Mouse (Mus musculus): ENCODE data around the gene BC049352. TPM values are rescaled to one million over a fixed set of nuclear protein-coding genes. Genes with fewer than 3 reads are reported as not detected.

The BC049352 gene
- polyA plus RNA-seq (2014; fragmentation: Illumina TruSeq; extraction: RNeasy Lipid Tissue Mini Kit (QIAGEN cat#74804); ENCODE audit: low read depth, low replicate concordance): not detected

GRCm38 (mm10) chr9:45181770-45182169 lies at the start of gene BC049352:
Gene BC049352 (plus strand): TSS chr9:45182007.

GRCm38 (mm10) chr9:45138191-45139032 lies 43.4 kb upstream of the BC049352 start, which contains the start of gene Scn4b:
Gene Scn4b (plus strand): TSS chr9:45138395.

GRCm38 (mm10) chr9:45203797-45204410 lies 22.1 kb downstream of the BC049352 start, which contains the start of gene Tmprss4:
Gene Tmprss4 (minus strand): TSS chr9:45204092.

GRCm38 (mm10) chr9:45268597-45269325 lies 87.0 kb downstream of the BC049352 start, which contains the start of gene Il10ra:
Gene Il10ra (minus strand): TSS chr9:45269149.

Other genes with a start within 250 kb of the BC049352 start
- 56.6 TPM for gene Ube4a, start 216.4 kb upstream of the BC049352 start, polyA plus RNA-seq (2014; fragmentation: Illumina TruSeq; extraction: RNeasy Lipid Tissue Mini Kit (QIAGEN cat#74804); ENCODE audit: low read depth, low replicate concordance)
- gene Cd3g, start 201.6 kb upstream of the BC049352 start, polyA plus RNA-seq (2014; fragmentation: Illumina TruSeq; extraction: RNeasy Lipid Tissue Mini Kit (QIAGEN cat#74804); ENCODE audit: low read depth, low replicate concordance): 1.4 TPM
- 0.24 TPM for gene Cd3d, start 200.2 kb upstream of the BC049352 start, polyA plus RNA-seq (2014; fragmentation: Illumina TruSeq; extraction: RNeasy Lipid Tissue Mini Kit (QIAGEN cat#74804); ENCODE audit: low read depth, low replicate concordance)
- gene Cd3e, start 172.4 kb upstream of the BC049352 start, polyA plus RNA-seq (2014; fragmentation: Illumina TruSeq; extraction: RNeasy Lipid Tissue Mini Kit (QIAGEN cat#74804); ENCODE audit: low read depth, low replicate concordance): 0.58 TPM
- gene Mpzl2, start 142.2 kb upstream of the BC049352 start, polyA plus RNA-seq (2014; fragmentation: Illumina TruSeq; extraction: RNeasy Lipid Tissue Mini Kit (QIAGEN cat#74804); ENCODE audit: low read depth, low replicate concordance): 49.4 TPM
- 9.4 TPM for gene Mpzl3, start 126.8 kb upstream of the BC049352 start, polyA plus RNA-seq (2014; fragmentation: Illumina TruSeq; extraction: RNeasy Lipid Tissue Mini Kit (QIAGEN cat#74804); ENCODE audit: low read depth, low replicate concordance)
- 2.9 TPM for gene Jaml, start 102.8 kb upstream of the BC049352 start, polyA plus RNA-seq (2014; fragmentation: Illumina TruSeq; extraction: RNeasy Lipid Tissue Mini Kit (QIAGEN cat#74804); ENCODE audit: low read depth, low replicate concordance)
- not detected for gene Scn2b, start 64.2 kb upstream of the BC049352 start, polyA plus RNA-seq (2014; fragmentation: Illumina TruSeq; extraction: RNeasy Lipid Tissue Mini Kit (QIAGEN cat#74804); ENCODE audit: low read depth, low replicate concordance)
- gene Scn4b, start 43.6 kb upstream of the BC049352 start, polyA plus RNA-seq (2014; fragmentation: Illumina TruSeq; extraction: RNeasy Lipid Tissue Mini Kit (QIAGEN cat#74804); ENCODE audit: low read depth, low replicate concordance): 0.11 TPM
- not detected for gene Tmprss4, start 22.1 kb downstream of the BC049352 start, polyA plus RNA-seq (2014; fragmentation: Illumina TruSeq; extraction: RNeasy Lipid Tissue Mini Kit (QIAGEN cat#74804); ENCODE audit: low read depth, low replicate concordance)
- 0.69 TPM for gene Il10ra, start 87.1 kb downstream of the BC049352 start, polyA plus RNA-seq (2014; fragmentation: Illumina TruSeq; extraction: RNeasy Lipid Tissue Mini Kit (QIAGEN cat#74804); ENCODE audit: low read depth, low replicate concordance)
- gene Tmprss13, start 137.1 kb downstream of the BC049352 start, polyA plus RNA-seq (2014; fragmentation: Illumina TruSeq; extraction: RNeasy Lipid Tissue Mini Kit (QIAGEN cat#74804); ENCODE audit: low read depth, low replicate concordance): not detected
- not detected for gene Fxyd6, start 188.2 kb downstream of the BC049352 start, polyA plus RNA-seq (2014; fragmentation: Illumina TruSeq; extraction: RNeasy Lipid Tissue Mini Kit (QIAGEN cat#74804); ENCODE audit: low read depth, low replicate concordance)
- not detected for gene Fxyd2, start 217.7 kb downstream of the BC049352 start, polyA plus RNA-seq (2014; fragmentation: Illumina TruSeq; extraction: RNeasy Lipid Tissue Mini Kit (QIAGEN cat#74804); ENCODE audit: low read depth, low replicate concordance)
- not detected for gene Dscaml1, start 244.6 kb downstream of the BC049352 start, polyA plus RNA-seq (2014; fragmentation: Illumina TruSeq; extraction: RNeasy Lipid Tissue Mini Kit (QIAGEN cat#74804); ENCODE audit: low read depth, low replicate concordance)

Measured in liver, adult 10 weeks (tissue).